Mouse (Mus musculus) c-Kit-positive CD71-negative TER-119-negative erythroid progenitor cells, embryonic 14.5 days (primary cell): Measurements from ENCODE around the gene Tvp23a.

Experiments used
- DNase-seq: peaks from one replicate; pipeline ENCODE4 v3.0.0-alpha.2; 2013; ENCODE audit warnings: low read depth

Gene Tvp23a

DNA sequence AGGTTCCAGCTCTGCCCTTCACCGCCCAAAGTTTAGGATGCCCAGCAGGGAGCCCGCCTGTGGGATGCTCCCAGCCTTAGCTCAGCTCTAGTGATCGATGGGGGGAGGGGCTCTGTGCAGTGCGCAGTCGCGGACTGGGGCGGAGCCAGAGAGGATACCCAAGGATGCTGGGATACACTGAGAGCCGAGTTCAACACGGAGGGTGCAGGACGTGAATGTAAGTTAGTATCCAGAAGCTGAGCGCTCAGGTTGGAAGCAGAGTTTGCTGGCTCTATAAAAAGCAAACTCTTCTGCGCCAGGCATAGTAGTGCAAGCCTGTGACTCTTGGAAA lies at the start of gene Tvp23a:
Gene Tvp23a (minus strand): TSS at position 99 of the 331 bp plus-strand sequence.
- no peak for DNase-seq

DNA sequence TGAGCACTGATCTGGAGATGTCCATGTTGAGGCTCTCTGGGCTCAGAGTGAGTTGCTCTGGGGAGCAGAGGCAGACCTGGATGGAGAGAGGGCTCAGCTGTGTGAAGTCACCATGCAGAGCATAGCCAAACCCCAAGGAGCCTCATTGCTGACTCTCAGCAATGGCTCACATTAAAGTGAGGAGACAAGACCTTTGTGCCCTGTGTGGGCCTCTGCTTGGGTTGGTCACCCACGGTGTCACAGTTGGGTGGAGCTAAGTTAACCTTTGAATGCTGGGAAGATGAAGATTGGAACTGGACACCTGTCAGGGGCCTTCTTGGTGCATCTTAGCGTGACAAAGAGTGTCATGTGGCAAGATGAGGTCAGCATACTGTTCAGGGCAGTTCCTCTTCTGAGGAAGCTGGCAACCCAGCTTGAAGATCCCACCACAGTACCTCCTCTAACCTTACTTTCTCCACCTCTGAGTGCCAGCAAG lies 48.7 kb upstream of the Tvp23a start:
- DNase-seq, result no peak

DNA sequence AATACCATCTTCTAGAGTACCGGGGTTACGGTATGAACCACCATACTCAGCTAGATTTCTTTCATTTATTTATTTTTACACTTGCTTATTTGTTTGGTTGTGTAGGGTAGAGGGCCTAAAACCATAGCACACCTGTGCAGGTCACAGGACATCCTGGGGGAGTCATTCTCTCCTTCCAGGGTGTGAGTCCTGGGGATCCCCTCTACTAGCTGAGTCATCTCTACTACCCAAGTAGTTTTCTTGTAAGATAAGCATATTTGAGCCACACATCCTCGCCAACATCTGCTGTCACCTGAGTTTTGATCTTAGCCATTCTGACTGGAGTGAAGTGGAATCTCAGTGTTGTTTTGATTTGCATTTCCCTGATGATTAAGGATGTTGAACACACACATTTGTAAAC lies 45.4 kb upstream of the Tvp23a start:
- DNase-seq, result no peak

DNA sequence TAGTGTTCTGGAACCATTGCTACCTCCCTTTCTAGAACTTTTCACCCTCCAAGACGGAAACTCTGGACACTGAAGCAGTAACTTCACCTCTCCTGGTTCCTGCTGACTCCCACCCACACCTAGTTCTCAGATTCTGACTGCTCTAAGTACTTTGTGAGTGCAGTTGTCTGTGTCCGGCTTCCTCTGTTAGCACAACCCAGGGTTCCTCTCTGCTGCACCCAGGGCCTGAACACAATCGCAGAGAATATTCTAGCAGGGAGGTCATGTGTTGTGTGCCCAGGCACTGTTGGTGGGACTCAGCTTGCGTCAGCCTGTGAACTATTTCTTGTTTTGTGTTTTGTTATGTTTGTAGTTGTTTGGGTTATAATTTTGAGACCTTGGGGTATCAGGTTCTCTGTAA lies 44.6 kb upstream of the Tvp23a start:
- DNase-seq, result no peak

DNA sequence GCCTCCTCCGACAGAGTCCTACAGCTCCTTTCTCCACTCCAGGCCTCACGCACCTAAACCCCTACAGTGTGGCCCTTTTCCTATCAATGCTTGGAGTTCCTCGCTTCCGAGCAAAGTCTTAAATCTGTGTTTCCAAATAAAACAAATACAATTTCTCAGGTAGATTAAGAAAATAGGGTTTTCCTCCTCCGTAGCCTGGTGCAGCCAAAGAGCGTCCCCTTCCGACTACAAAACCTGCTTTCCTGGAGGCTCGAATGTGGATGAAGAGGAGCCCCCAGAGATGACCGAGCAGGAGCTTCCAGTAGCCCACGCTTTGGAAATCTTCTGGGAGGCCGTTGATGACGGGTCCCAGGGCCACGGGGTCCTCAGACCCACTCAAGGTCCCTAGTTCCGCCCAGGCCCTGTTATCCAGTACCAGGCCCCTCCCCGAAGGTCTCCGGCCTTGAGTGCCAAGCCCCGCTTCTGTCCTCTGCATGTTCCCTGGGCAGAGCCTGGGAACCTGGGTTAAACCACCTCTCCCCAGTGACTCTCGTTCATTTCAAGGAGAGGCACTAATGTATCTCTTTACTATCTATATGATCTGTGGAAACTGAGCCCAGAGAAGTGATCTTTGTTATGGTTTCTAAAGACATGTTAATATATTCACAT lies 43.5 kb upstream of the Tvp23a start:
- no peak for DNase-seq

DNA sequence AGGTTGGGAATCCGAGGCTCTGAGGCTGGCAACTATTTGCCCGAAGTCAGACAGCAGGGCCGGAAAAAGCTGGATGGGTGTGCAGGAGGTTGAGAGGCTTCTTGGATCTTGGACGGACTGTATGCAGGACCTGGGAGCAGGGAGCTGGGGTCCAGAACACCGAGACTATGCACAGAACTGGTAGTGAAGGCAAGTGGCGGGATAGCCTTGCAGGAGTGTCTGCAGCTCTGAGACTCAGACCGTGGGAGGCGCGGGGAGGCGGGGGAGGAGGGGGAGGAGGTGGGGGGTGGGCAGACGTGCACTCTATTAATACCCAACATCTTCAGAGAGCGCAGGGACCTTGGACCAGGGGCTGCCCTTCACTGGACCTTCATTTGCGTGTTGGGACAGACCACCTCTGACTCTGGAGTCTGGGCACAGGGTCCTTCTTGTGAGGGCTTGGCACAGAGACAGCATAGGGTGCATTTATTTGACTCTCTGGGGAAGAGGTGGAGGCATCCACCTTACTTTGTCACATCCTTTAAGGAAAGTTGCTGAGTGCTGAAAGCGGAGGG lies 42.8 kb upstream of the Tvp23a start:
- no peak for DNase-seq

DNA sequence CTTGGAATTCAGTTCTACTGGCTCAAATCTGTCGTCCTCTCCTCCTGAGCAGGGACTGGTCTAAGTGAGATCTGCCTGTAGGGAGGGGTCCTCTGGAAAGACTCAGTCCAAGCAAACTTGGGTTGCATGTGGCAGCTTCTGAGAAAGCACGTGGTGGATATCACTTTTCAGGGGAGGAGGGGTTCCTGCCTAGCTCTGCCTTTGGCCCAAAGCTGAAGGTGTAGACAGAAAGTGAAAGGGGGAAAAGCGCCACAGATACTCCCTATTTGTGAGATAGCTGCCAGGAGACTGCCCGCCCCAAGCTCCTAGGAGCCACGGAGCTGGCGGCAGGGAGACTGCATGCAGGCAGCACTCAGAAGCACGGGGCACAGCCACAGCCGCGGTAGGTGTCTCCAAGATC lies 42.3 kb upstream of the Tvp23a start:
- DNase-seq, result no peak

DNA sequence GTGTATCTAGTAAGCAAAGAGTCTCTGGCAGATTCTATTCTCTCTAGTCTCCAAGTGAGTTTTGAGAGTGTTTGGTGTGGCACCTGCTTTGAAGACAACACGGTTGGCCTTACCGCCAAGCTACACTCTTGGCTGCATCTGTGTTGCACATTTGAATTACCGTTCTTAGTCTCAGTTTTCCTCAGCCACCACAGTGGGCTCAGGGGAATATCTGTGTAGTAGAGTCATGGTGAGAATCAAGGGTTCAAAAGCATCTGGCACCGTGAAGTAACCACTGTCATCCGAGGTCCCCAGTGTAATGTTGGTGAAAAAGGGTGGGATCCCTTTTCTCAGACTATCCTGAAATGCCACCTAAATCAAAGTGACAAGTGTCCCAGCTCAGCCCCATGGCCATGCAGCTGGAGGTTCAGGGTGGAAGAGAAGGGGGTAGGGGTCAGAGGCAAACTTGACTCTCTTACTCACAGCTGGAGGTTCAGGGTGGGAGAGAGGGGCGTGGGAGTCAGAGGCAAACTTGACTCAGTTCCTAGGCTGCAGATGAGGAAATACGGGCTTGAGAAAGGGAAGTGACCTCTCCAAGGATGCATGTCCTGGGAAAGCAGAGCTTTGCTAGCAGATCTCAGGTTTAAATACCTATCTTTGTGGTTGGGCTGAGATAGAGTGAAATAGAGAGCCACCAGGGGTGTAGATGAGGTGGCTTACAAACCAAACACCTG lies 41.8 kb upstream of the Tvp23a start:
- no peak for DNase-seq

DNA sequence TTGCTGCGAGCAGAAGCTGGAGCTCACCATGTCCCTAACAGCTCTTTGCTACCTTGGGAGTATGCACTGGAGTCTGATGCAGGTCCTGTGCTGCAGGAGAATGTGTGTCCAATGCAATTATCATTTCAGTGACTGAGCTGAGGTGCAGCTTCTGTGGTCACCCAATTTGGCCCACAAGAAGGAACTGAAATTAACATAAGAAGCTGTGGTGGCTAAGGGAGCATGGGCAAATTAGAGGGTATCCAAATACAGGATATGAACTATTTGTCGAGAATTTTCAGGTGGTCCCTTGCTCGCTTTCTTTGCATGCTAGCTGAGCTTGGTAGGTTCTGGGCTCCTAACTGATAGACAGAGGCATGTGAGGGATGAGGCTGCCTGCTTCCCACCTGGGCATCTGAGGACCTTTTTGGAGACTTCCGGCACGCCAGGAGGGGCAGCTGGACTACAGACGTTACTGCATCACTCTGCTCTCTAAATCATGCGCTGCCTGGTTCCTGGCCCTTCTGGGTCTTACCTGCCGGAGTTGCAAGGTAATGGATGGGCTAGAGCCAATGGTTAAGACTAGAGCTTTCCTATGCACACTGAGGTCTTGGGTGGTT lies 40.8 kb upstream of the Tvp23a start:
- no peak for DNase-seq

DNA sequence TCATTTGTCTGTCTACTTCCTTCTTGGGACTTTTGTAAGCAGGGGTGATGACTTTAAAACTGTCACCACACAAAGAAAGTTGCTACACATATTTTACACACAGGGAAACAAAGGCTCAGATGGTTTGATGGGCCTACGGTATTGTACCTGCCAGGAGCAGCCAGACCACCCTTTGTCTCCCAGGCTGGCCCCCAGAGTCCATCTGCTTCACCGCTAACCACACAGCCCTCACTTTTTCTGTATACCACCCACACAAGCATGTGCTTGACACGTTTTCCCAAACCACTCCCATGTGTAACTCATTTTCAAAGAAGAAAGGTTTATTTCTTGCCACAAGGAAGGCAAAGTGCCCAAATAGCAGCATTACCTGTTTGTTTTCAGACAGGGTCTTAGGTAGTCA lies 39.8 kb upstream of the Tvp23a start:
- no peak for DNase-seq

DNA sequence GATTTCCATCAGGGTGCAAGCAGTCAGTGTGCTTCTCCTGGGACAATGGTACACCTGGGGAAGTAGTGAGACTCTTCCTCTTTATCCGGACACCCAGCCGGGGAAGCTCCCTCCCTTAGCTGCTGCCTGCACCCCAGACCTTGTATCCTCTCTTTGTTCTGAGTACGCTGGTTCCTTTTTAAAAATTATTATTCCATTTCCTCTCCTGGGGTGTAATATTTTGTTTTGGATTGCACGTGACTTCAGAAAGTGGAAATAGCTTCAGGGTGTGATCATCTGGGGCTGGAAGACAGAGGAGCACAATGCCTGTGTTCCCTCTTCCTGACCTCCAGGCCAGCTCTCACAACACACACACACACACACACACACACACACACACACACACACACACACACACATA lies 35.2 kb upstream of the Tvp23a start:
- DNase-seq, result no peak

DNA sequence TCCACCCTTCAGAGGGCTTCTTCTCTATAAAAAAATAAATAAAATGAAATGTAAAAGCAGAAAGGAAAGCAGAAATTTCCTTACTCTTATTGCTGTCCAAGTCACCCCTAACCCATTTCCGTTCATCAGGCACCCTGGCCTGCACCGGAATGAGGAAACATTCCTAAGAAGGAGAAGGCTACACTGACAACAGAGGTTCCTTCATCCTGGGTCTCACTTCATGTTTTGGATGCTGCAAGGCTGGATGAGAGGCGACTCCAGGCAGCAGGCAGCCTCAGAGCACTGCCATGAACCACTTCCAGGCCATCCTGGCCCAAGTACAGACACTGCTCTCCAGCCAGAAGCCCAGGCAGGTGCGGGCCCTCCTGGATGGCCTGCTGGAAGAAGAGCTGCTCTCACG lies 32.7 kb upstream of the Tvp23a start, which contains the start of gene Ciita:
Gene Ciita (plus strand): TSS at position 203 of the 400 bp plus-strand sequence.
- no peak for DNase-seq

DNA sequence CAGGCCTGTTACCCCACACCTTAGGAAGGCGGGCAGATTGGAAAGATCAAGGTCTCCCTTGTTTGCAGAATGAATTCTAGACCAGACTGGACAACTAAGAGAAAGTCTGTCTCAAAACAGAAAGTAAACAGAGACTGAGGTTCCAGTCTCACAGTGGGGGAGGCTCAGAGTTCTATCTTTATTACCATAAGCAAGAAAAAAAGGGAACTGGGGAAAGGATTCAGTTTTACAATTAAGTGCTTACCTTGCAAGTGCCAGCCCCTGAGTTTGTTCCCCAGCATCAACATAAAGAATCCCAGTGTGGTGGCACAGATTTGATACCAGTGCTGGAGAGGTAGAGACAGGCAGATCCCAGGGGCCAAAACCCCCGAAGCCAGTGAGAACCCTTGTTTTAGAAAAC lies 28.8 kb upstream of the Tvp23a start:
- DNase-seq, result no peak

DNA sequence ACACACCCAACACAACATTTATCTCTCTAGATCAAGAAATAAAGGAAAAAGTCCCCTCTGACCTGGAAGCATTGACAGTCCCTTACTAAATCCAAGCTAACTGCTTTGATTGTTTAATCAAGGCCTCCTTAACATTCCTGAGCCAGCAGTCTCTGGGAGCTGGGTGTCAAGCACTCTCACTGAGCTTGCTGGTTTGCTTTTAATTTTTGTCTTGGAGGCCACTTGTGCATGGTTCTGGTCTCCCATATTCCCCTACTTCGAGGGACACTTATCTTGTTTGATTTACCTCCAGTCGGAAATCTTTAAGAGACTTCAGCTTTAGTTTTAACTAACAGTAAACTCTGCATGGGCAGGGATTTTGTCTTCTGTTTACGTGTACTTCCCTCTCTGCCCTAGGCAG lies 27.8 kb upstream of the Tvp23a start:
- DNase-seq, result no peak

DNA sequence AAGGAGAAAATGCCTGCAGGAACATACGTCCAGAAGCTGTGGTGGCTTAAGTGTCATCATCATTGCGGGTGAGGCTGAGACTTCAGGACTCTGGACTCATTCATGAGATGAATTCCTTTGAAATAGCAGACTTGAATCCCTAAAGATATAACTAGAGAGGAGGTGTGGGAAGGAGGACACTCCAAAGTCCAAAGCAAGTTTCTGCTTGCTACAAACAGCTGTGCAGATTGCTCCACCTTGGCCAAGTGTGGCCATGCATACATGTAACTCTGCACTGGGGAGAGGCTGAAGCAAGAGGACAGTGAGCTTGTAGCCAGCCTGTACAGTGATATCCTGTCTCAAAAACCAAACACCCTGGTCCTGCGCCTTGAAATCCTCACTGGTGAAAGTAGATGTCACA lies 24.8 kb upstream of the Tvp23a start:
- DNase-seq, result no peak

DNA sequence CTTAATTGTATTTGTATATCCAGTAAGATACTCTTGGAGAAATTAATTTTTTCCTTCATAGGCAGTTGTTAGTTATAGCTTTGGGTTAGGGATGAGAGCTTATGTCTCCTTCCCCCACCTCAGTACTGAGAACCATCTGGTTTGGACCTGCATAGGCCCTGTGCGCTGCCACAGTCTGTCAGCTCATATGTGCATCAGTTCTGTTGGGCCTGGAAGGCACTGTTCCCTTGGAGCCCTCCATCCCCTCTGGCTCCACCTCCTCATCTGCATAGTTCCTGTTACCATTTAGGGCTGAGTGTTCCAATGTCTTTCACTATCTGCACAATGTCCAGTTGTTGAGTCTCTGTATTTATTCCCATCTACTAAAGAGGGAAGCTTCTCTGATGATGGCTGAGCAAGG lies 21.0 kb upstream of the Tvp23a start:
- DNase-seq, result no peak

DNA sequence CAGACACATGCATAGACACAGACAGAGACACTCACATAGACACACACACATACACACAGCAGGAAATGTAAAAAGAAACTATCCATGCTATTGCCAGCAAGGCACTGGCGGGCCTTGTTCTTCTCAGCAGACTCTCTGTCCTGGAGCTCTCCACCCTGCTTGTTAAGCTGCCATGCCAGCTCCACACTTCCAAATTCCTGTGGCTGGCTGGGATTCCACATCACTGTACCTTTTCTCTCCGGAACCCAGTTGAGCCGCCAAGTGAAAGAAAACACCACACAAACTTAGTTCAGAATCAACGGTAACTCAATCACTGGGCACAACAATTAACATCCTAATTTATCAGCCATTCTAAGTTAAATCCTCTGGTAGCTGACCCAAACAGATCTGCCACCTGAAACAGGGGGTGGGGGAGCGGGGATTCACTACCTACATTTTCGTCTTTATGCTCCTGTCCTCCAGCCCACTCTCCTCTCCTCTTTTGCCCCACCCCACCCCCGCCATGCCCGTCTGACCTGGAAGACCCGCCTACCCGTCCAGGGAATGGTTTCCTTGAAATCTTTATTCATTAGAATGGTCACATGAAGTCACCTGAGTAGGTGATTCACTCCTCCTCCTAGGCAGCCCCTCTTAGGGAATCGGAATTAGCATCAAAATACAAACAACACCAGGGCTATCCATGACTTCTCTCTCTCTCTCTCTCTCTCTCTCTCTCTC lies 20.4 kb upstream of the Tvp23a start:
- DNase-seq, result no peak

DNA sequence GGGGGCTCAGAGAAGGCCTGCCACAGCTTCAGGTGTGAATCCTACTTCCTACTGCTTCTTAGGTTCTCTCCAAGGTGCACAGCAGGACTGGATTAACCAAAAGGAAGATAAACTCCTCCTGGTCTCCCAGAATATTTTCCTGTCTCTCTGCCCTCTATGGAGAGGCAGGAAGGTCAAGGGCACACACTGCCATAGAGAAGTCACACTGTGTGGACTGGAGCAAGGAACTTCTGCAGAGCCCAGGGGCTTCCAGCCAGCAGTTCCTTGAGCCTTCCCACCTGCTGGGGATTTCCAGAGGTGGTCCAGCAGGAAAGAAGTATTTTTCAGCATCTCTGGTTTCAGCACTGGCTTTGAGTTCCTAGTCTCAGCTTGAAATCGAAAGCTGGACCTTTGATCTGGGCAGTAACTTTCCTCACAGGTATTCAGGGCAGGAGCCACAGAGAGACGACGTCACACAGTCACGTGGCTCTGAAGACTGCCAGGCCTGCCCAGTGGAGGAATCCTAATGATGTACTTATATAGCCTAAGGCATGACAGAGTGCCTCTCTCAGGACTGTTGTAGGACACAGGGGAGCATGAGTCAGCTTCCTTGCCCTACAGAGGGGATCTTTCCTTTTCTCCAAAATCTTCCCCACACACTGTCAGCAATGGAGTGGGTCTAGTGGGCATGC lies 18.0 kb upstream of the Tvp23a start:
- DNase-seq, result no peak

DNA sequence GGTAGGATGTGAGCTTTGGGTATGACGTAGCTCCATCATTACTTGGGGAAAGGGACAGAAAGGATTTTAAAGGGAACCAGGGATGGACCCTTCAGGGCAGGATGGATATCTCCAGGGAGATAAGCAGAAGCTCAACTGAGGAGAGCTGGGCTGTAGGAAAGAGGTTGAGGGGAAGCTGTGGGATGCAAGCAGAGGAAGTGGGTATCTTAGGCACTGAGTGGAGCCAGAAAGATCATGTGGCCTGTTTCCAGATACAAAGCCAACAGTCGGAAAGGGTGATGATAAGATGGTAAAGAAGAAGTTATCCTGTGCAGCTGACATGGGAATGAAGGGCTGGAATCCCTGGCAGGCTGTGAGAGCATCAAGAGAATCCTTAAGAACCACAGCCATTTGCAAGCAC lies 14.0 kb upstream of the Tvp23a start:
- DNase-seq, result no peak

DNA sequence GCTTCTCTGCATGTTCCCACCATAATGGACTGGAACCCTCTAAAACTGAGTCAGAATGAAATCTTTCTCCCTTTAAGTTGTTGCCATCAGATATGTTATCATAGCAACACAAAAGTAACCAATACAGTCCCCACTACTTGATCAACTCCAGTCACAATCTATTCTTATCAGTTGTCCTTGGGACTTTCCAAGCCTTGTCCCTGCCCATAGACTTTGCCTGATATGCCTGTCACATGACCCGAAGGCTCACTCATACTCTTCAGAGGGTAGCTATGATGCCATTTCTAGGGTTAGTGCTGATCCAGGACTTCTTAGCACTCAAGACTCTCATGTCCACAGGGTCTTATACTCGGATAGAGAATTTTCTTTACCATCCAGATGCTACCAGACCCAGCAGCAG lies 13.0 kb upstream of the Tvp23a start:
- no peak for DNase-seq

DNA sequence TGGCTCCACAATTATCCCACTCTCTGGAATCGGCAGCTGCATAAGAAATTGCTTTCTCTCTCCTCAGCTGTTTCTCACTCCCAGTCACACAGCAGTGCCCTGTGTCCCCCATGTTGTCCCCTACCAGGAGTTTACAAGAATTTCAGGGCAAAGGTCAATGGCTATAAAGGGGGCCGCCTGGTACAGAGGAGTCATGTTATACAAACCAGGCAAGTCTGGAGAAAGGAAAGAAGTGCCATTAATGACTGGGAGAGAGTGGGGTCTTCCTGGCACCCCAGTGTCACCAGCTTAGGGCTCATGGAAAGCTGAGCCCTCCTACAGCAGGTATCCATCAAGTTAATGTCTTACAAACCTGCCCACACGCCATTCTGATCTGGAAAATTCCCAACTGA lies 7.4 kb upstream of the Tvp23a start:
- no peak for DNase-seq
